Mouse (Mus musculus): ENCODE measurements around the gene Adcy9. TPM values are rescaled to one million over a fixed set of nuclear protein-coding genes. Genes with fewer than 3 reads are reported as not detected.

The Adcy9 gene
- total and polyA plus RNA-seq, 3 experiments: 1.1 to 3.1 (median 1.2) TPM

- H3K27me3 ChIP-seq (replicated peaks): no peaks in the 10 kb centered on the region
- H3K79me2 ChIP-seq (replicated peaks; ENCODE audit: control insufficient read depth, extremely low read depth, insufficient read depth, poor library complexity, severe bottlenecking): no peaks in the 10 kb centered on the region
- peaks cover 8 to 29% of the 10 kb centered on the region in 2 experiments for H3K4me1 ChIP-seq (ENCODE audit: control insufficient read depth in 1 of 2, insufficient read depth in 2 of 2)
- no peaks in the 10 kb centered on the region for H3K36me3 ChIP-seq (replicated peaks in 1 of 2; ENCODE audit: control insufficient read depth in 1 of 2, insufficient read depth in 1 of 2, low read length in 1 of 2)
- in situ Hi-C loops (cut with MboI; ENCODE audit: low pct_ligation_motif_present, low pct_unique_long_range_greater_than_20kb, low sequenced_read_pairs): no loop called here
- H3K9me3 ChIP-seq (replicated peaks; ENCODE audit: low read length): no peaks in the 10 kb centered on the region
- H3K4me3 ChIP-seq (replicated peaks in 1 of 3; ENCODE audit: low read depth in 2 of 3, low read length in 2 of 3, poor library complexity in 1 of 3): no peak overlapping the region
- no peak overlapping the region for H3K4me2 ChIP-seq (ENCODE audit: insufficient read depth, low read depth, poor library complexity, severe bottlenecking)
- no peak overlapping the region for H3K27ac ChIP-seq (ENCODE audit: insufficient read depth, low read depth)
- no peak for TF ChIP-seq USF1 (IDR thresholded peaks at IDR 0.05; ENCODE audit: low read depth, low read length)
- TF ChIP-seq TCF12 (IDR thresholded peaks at IDR 0.05; ENCODE audit: low read depth, low read length): no peak
- TF ChIP-seq UBTF (IDR thresholded peaks at IDR 0.05; ENCODE audit: low read depth, low read length): no peak
- TF ChIP-seq USF2 (conservative IDR thresholded peaks at IDR 0.05; ENCODE audit: low read depth, low read length): no peak
- no peak for TF ChIP-seq TBP (conservative IDR thresholded peaks at IDR 0.05; ENCODE audit: low read depth, low read length)
- no peak for TF ChIP-seq JUND (conservative IDR thresholded peaks at IDR 0.05; ENCODE audit: low read depth, low read length)
- TF ChIP-seq MAFK (IDR thresholded peaks at IDR 0.05; ENCODE audit: insufficient replicate concordance, low read length): no peak
- no peak for TF ChIP-seq POLR2AphosphoS2 (IDR thresholded peaks at IDR 0.05; ENCODE audit: low read depth, low read length)
- TF ChIP-seq SIN3A (IDR thresholded peaks at IDR 0.05; ENCODE audit: low read length): no peak
- no peak for TF ChIP-seq MEF2A (IDR thresholded peaks at IDR 0.05; ENCODE audit: borderline replicate concordance, low read depth, low read length)
- no peak for TF ChIP-seq JUN (IDR thresholded peaks at IDR 0.05; ENCODE audit: insufficient read depth, low read depth, low read length)
- no peak for TF ChIP-seq CHD1 (IDR thresholded peaks at IDR 0.05; ENCODE audit: low read depth, low read length)
- no peak for TF ChIP-seq NRF1 (IDR thresholded peaks at IDR 0.05; ENCODE audit: low read depth, low read length)
- no peak for TF ChIP-seq MYC (IDR thresholded peaks at IDR 0.05; ENCODE audit: low read depth, low read length)
- H3K9ac ChIP-seq (ENCODE audit: insufficient read depth, low read depth): no peak overlapping the region
- dilution Hi-C loops (cut with MboI; ENCODE audit: extremely low pct_ligation_motif_present, extremely low pct_unique_long_range_greater_than_20kb, low sequenced_read_pairs): no loop called here
- DNase-seq (ENCODE audit: extremely low read depth): no peak
These were observed 36.7 kb downstream of the Adcy9 start for GRCm38 (mm10) chr16:4383473-4384038.

- TF ChIP-seq RAD21 (IDR thresholded peaks at IDR 0.05; ENCODE audit: low read depth, low read length) (no peak), RCOR1 (conservative IDR thresholded peaks at IDR 0.05; ENCODE audit: low read depth, low read length) (no peak), MAFK (IDR thresholded peaks at IDR 0.05; ENCODE audit: insufficient replicate concordance, low read length) (no peak), SMC3 (IDR thresholded peaks at IDR 0.05; ENCODE audit: low read depth, low read length) (no peak), ZC3H11A (IDR thresholded peaks at IDR 0.05; ENCODE audit: low read depth, low read length) (no peak), ELF1 (IDR thresholded peaks at IDR 0.05; ENCODE audit: low read depth, low read length) (no peak), ZMIZ1 (IDR thresholded peaks at IDR 0.05; ENCODE audit: low read depth, low read length) (no peak), MEF2A (IDR thresholded peaks at IDR 0.05; ENCODE audit: borderline replicate concordance, low read depth, low read length) (no peak), GABPA (IDR thresholded peaks at IDR 0.05; ENCODE audit: insufficient replicate concordance, low read depth, low read length) (no peak), ETS1 (conservative IDR thresholded peaks at IDR 0.05; ENCODE audit: low read depth, low read length) (no peak), MXI1 (IDR thresholded peaks at IDR 0.05; ENCODE audit: low read depth, low read length) (no peak), MYC (IDR thresholded peaks at IDR 0.05; ENCODE audit: low read depth, low read length) (no peak), BHLHE40 (IDR thresholded peaks at IDR 0.05; ENCODE audit: low read depth, low read length) (no peak), KAT2A (IDR thresholded peaks at IDR 0.05; ENCODE audit: insufficient replicate concordance, low read length) (no peak), EP300 (IDR thresholded peaks at IDR 0.05; ENCODE audit: low read length) (no peak), IRF4 (IDR thresholded peaks at IDR 0.05; ENCODE audit: low read depth, low read length) (no peak), TCF12 (IDR thresholded peaks at IDR 0.05; ENCODE audit: low read depth, low read length) (no peak), NRF1 (IDR thresholded peaks at IDR 0.05; ENCODE audit: low read depth, low read length) (no peak), CHD2 (IDR thresholded peaks at IDR 0.05; ENCODE audit: low read length) (no peak)
- Histone ChIP-seq H3K27ac (ENCODE audit: insufficient read depth, low read depth) (no peak overlapping the region), H3K9ac (ENCODE audit: insufficient read depth, low read depth) (no peak overlapping the region), H3K27me3 (replicated peaks) (no peaks in the 10 kb centered on the region), H3K4me3 (replicated peaks in 1 of 3; ENCODE audit: low read depth in 2 of 3, low read length in 2 of 3, poor library complexity in 1 of 3) (no peak overlapping the region), H3K9me3 (replicated peaks; ENCODE audit: low read length) (no peaks in the 10 kb centered on the region), H3K36me3 (replicated peaks in 1 of 2; ENCODE audit: control insufficient read depth in 1 of 2, insufficient read depth in 1 of 2, low read length in 1 of 2) (no peaks in the 10 kb centered on the region), H3K4me1 (ENCODE audit: control insufficient read depth in 1 of 2, insufficient read depth in 2 of 2) (peaks cover 6 to 29% of the 10 kb centered on the region in 2 experiments), H3K79me2 (replicated peaks; ENCODE audit: control insufficient read depth, extremely low read depth, insufficient read depth, poor library complexity, severe bottlenecking) (no peaks in the 10 kb centered on the region), H3K4me2 (ENCODE audit: insufficient read depth, low read depth, poor library complexity, severe bottlenecking) (no peak overlapping the region)
- in situ Hi-C loops (cut with MboI; ENCODE audit: low pct_ligation_motif_present, low pct_unique_long_range_greater_than_20kb, low sequenced_read_pairs) (no loop called here), dilution Hi-C loops (cut with MboI; ENCODE audit: extremely low pct_ligation_motif_present, extremely low pct_unique_long_range_greater_than_20kb, low sequenced_read_pairs) (no loop called here)
- no peak for DNase-seq (ENCODE audit: extremely low read depth)
These were observed 37.9 kb downstream of the Adcy9 start for GRCm38 (mm10) chr16:4382406-4382805.
